Mouse (Mus musculus): ENCODE data around the gene Nucks1.

GRCm38 (mm10) chr1:131946462-131947215 is 36.3 kb downstream of the Nucks1 start:
- TF ChIP-seq CTCF (conservative IDR thresholded peaks at IDR 0.05; ENCODE audit: insufficient read depth, insufficient read length, low read depth, low read length) (no peak), POLR2A (IDR thresholded peaks at IDR 0.05; ENCODE audit: low read depth, low read length) (no peak)

Measured in kidney, adult 2 months (tissue).